Mouse (Mus musculus): ENCODE data around the gene Htr1f. TPM values are rescaled to one million over a fixed set of nuclear protein-coding genes. Genes with fewer than 3 reads are reported as not detected.

Gene Htr1f
- polyA plus RNA-seq (2015; fragmentation: Nextera tagmentation; extraction: Ambion mirVana) = 0.67 and 1.2 TPM in 2 replicates

DNA sequence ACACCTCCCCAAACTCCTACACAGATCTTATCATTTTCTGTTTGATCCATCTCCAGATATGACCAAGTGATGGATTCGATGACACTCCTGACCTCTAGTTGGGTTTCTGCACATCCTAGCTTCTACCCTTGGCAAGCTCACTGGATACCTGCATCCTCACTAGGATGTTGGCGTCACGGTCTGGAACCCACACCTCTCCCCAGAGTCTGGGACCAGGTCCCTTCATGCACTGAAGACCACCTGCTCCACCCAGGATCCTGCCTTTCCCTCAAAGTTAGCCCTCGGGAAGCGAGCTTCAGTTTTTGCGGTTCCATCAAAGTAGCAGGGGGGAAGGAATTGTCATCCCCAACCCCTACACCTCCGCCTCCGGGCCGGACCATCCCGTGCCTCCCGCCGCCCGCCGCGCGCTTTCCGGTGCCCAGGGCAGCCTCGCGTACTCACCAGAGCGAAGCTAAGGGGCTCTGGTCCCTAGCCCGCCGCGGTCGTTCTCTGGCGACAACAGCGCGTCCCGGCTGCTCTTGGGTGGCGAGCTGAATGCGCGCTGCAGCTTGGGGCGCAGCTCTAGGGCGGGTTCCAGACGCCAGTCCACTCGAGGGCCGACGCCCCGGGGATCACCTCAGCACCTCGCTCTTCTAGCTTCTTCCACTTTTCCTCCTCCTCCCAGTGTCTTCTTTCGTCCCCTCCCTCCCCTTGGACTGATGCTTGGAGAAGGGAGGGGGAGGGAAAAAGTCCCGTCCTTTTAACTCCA, at the start of gene Htr1f:
Gene Htr1f (minus strand): TSS at position 671 of the 748 bp plus-strand sequence.
- H3K4me1 ChIP-seq (replicated peaks; ENCODE audit: control insufficient read depth, insufficient read depth, low read length) = peaks cover 8% of the 10 kb centered on the region; the same call in 1 of the 2 replicates
- H3K36me3 ChIP-seq (ENCODE audit: control insufficient read depth, insufficient read depth) = no peaks in the 10 kb centered on the region
- H3K9ac ChIP-seq (replicated peaks; ENCODE audit: low read depth, low read length) = peak within 1 kb of the TSS; percentile 63
- H3K4me3 ChIP-seq (replicated peaks; ENCODE audit: low read length) = peak within 1 kb of the TSS; percentile 45
- no peaks in the 10 kb centered on the region for H3K27me3 ChIP-seq (replicated peaks; ENCODE audit: control insufficient read depth, insufficient read depth, low read length)
- ATAC-seq = peak; percentile 90
- peak within 1 kb of the TSS; percentile 72 for H3K4me2 ChIP-seq (ENCODE audit: low read length)
- H3K9me3 ChIP-seq (ENCODE audit: control insufficient read depth, low read length) = no peaks in the 10 kb centered on the region
- WGBS = 4% methylated on average over 40 of the region's 41 CpGs
- H3K27ac ChIP-seq (ENCODE audit: low read length) = no peak within 1 kb of the TSS

DNA sequence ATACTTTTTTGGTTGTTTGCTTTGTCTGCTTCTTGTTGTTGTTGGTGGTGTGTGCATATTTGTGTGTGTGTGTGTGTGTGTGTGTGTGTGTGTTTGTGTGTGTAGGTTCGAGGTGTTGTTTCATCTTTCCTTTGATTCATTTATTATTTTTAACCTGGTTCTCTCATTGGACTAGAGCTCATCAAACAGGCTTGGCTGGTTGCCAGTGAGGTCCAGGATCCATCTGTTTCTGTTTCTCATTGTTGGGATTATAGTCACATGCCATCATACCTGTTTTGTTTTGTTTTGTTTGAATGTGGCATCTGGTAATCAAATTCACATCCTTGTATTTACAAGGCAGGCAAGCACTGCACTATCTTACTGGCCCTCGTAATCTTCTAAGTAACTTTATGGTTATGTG, 34.1 kb upstream of the Htr1f start:
- H3K9me3 ChIP-seq (ENCODE audit: control insufficient read depth, low read length) = no peaks in the 10 kb centered on the region
- no peak overlapping the region for H3K27ac ChIP-seq (ENCODE audit: low read length)
- H3K4me2 ChIP-seq (ENCODE audit: low read length) = no peak overlapping the region
- no peaks in the 10 kb centered on the region for H3K4me1 ChIP-seq (replicated peaks; ENCODE audit: control insufficient read depth, insufficient read depth, low read length)
- 73% methylated on average over 2 of the region's 2 CpGs for WGBS
- no peaks in the 10 kb centered on the region for H3K36me3 ChIP-seq (ENCODE audit: control insufficient read depth, insufficient read depth)
- H3K4me3 ChIP-seq (replicated peaks; ENCODE audit: low read length) = no peak overlapping the region
- H3K9ac ChIP-seq (replicated peaks; ENCODE audit: low read depth, low read length) = no peak overlapping the region
- H3K27me3 ChIP-seq (replicated peaks; ENCODE audit: control insufficient read depth, insufficient read depth, low read length) = no peaks in the 10 kb centered on the region
- no peak for ATAC-seq

DNA sequence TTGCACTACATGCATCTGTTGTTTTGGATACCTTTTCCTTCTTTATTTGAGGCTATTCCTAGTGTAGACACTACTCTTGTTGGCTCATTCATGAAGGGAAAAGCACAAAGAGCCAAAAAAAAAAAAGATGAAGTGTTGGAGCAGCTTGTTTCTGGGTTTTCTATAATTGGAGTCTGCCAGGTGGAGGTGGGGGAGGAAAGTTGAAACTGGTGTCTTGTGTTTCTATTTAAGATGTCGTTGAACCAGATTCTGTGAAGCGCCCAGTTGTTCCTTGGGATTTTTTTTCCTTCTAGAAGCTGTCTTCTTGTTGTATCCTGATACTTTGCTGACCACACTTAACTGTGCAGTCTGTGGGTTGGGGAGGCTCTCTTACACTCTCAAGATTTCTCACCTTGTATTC, 23.7 kb upstream of the Htr1f start:
- H3K27me3 ChIP-seq (replicated peaks; ENCODE audit: control insufficient read depth, insufficient read depth, low read length) = no peaks in the 10 kb centered on the region
- no peak overlapping the region for H3K4me3 ChIP-seq (replicated peaks; ENCODE audit: low read length)
- H3K4me2 ChIP-seq (ENCODE audit: low read length) = no peak overlapping the region
- H3K4me1 ChIP-seq (replicated peaks; ENCODE audit: control insufficient read depth, insufficient read depth, low read length) = no peaks in the 10 kb centered on the region
- ATAC-seq = no peak
- no peaks in the 10 kb centered on the region for H3K36me3 ChIP-seq (ENCODE audit: control insufficient read depth, insufficient read depth)
- H3K9ac ChIP-seq (replicated peaks; ENCODE audit: low read depth, low read length) = no peak overlapping the region
- WGBS = 82% methylated on average over 2 of the region's 2 CpGs
- no peak overlapping the region for H3K27ac ChIP-seq (ENCODE audit: low read length)
- no peaks in the 10 kb centered on the region for H3K9me3 ChIP-seq (ENCODE audit: control insufficient read depth, low read length)

DNA sequence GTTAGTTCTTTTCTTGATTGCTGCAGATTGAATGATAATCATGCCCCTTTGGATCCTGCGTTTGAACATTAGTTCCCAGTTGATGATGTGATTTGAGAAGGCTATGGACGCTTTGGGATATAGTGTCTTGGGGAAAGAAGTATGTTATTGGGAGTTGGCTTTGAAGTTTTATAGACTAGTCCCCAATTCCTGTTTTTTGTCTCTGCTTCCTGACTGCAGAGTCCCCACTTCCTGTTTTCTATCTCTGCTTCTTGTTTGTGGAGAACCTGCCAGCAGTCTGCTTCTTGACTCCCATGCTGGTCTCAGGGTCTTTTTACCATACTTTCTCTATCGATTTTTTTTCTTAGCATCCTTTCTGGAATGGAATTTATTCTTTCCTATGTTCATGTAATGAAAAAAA, 22.2 kb upstream of the Htr1f start:
- Histone ChIP-seq H3K9ac (replicated peaks; ENCODE audit: low read depth, low read length) (no peak overlapping the region), H3K4me1 (replicated peaks; ENCODE audit: control insufficient read depth, insufficient read depth, low read length) (no peaks in the 10 kb centered on the region), H3K4me2 (ENCODE audit: low read length) (no peak overlapping the region), H3K36me3 (ENCODE audit: control insufficient read depth, insufficient read depth) (no peaks in the 10 kb centered on the region), H3K27me3 (replicated peaks; ENCODE audit: control insufficient read depth, insufficient read depth, low read length) (no peaks in the 10 kb centered on the region), H3K27ac (ENCODE audit: low read length) (no peak overlapping the region), H3K4me3 (replicated peaks; ENCODE audit: low read length) (no peak overlapping the region), H3K9me3 (ENCODE audit: control insufficient read depth, low read length) (no peaks in the 10 kb centered on the region)
- no peak for ATAC-seq
- WGBS = 93% methylated on average over 3 of the region's 3 CpGs

DNA sequence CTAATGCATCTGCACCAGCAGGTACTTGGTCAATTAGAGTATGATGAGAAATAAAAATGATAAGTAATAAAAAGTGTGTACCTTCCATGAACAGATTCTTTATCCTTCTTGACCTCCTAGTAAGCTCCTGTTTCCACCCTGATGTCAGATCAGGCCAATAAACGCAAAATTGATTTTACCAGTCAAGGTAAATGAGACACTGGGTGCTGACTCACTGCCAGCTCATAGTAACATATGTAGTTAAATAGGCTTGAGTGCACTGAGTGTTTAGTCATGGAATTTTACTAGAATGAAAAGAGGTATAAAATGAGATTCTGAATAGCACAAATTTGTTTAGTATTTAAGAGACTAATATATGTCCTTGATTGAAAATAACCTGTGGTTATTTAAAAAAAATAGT, 6.6 kb upstream of the Htr1f start:
- no peak for ATAC-seq
- Histone ChIP-seq H3K4me3 (replicated peaks; ENCODE audit: low read length) (no peak overlapping the region), H3K4me1 (replicated peaks; ENCODE audit: control insufficient read depth, insufficient read depth, low read length) (no peaks in the 10 kb centered on the region), H3K9ac (replicated peaks; ENCODE audit: low read depth, low read length) (no peak overlapping the region), H3K27me3 (replicated peaks; ENCODE audit: control insufficient read depth, insufficient read depth, low read length) (no peaks in the 10 kb centered on the region), H3K36me3 (ENCODE audit: control insufficient read depth, insufficient read depth) (no peaks in the 10 kb centered on the region), H3K27ac (ENCODE audit: low read length) (no peak overlapping the region), H3K9me3 (ENCODE audit: control insufficient read depth, low read length) (no peaks in the 10 kb centered on the region), H3K4me2 (ENCODE audit: low read length) (no peak overlapping the region)
- 92% methylated on average over 1 of the region's 1 CpGs for WGBS

DNA sequence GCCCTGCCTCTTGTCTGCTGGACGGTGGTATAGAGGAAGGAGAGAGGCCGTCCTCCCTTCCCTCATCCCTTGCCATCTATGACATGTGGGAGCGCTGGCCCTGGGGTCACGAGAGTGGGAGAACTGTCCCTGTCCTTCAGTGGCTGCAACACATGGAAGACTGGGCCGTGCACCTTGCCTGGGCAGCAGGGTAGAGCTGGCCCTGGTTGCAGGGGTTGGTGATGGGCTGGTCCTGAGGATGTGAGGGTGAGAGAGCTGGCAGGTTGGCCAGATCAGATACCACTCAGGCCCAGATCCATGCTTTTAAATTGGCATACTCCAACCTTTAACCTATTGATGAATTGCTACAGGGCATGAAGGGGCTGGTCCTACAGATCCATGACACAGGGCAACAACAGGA, 12.1 kb downstream of the Htr1f start:
- ATAC-seq = no peak
- no peak overlapping the region for H3K4me2 ChIP-seq (ENCODE audit: low read length)
- 89% methylated on average over 5 of the region's 5 CpGs for WGBS

DNA sequence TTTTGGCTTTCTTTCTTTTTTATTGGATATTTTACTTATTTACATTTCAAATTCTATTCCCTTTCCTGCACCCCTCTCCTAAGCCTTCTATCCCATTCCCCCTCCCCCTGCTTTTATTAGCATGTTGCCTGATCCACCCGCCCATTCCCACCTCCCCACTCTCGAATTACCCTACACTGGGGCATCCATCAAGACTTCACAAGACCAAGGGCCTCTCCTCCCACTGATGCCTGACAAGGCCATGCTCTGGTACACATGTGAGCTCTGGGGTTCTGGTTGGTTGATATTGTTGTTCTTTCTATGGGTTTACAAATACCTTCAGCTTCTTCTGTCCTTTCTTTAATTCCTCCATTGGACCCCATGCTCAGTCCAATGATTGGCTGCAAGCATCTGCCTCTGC, 22.2 kb downstream of the Htr1f start:
- 54% methylated on average over 2 of the region's 2 CpGs for WGBS
- no peak overlapping the region for H3K4me3 ChIP-seq (replicated peaks; ENCODE audit: low read length)
- no peaks in the 10 kb centered on the region for H3K9me3 ChIP-seq (ENCODE audit: control insufficient read depth, low read length)
- H3K27me3 ChIP-seq (replicated peaks; ENCODE audit: control insufficient read depth, insufficient read depth, low read length) = no peaks in the 10 kb centered on the region
- H3K36me3 ChIP-seq (ENCODE audit: control insufficient read depth, insufficient read depth) = no peaks in the 10 kb centered on the region
- H3K9ac ChIP-seq (replicated peaks; ENCODE audit: low read depth, low read length) = no peak overlapping the region
- no peak for ATAC-seq
- no peak overlapping the region for H3K4me2 ChIP-seq (ENCODE audit: low read length)
- no peak overlapping the region for H3K27ac ChIP-seq (ENCODE audit: low read length)
- H3K4me1 ChIP-seq (replicated peaks; ENCODE audit: control insufficient read depth, insufficient read depth, low read length) = no peaks in the 10 kb centered on the region

More for the DNA sequence above, 12.1 kb downstream of the Htr1f start:
- H3K9ac ChIP-seq (replicated peaks; ENCODE audit: low read depth, low read length) = no peak overlapping the region
- H3K27ac ChIP-seq (ENCODE audit: low read length) = no peak overlapping the region
- H3K9me3 ChIP-seq (ENCODE audit: control insufficient read depth, low read length) = no peaks in the 10 kb centered on the region
- no peaks in the 10 kb centered on the region for H3K27me3 ChIP-seq (replicated peaks; ENCODE audit: control insufficient read depth, insufficient read depth, low read length)
- no peak overlapping the region for H3K4me3 ChIP-seq (replicated peaks; ENCODE audit: low read length)
- no peaks in the 10 kb centered on the region for H3K36me3 ChIP-seq (ENCODE audit: control insufficient read depth, insufficient read depth)
- no peaks in the 10 kb centered on the region for H3K4me1 ChIP-seq (replicated peaks; ENCODE audit: control insufficient read depth, insufficient read depth, low read length)

DNA sequence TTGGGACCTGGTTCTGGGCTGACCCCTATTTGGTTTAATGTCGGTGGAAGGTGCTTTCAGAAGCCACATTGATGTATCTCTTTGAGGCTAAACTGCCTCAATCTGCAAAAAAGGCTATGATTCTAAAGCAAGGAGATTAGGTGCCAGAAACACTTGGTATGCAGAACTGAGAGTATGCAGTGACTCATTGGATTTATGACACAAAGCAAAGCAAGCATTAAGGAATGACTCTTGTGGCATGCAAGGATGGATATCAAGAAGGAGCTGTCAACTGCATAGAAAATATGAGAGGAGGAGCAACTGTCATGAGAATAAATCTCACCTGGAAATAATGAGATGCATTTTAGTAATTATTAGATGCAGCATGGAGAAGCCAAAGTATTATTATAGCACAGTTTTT, 35.8 kb downstream of the Htr1f start:
- no peak overlapping the region for H3K9ac ChIP-seq (replicated peaks; ENCODE audit: low read depth, low read length)
- no peak overlapping the region for H3K4me2 ChIP-seq (ENCODE audit: low read length)
- 84% methylated on average over 1 of the region's 1 CpGs for WGBS
- no peaks in the 10 kb centered on the region for H3K4me1 ChIP-seq (replicated peaks; ENCODE audit: control insufficient read depth, insufficient read depth, low read length)
- no peaks in the 10 kb centered on the region for H3K27me3 ChIP-seq (replicated peaks; ENCODE audit: control insufficient read depth, insufficient read depth, low read length)
- H3K9me3 ChIP-seq (ENCODE audit: control insufficient read depth, low read length) = no peaks in the 10 kb centered on the region
- H3K36me3 ChIP-seq (ENCODE audit: control insufficient read depth, insufficient read depth) = no peaks in the 10 kb centered on the region
- no peak overlapping the region for H3K4me3 ChIP-seq (replicated peaks; ENCODE audit: low read length)
- no peak for ATAC-seq
- no peak overlapping the region for H3K27ac ChIP-seq (ENCODE audit: low read length)

DNA sequence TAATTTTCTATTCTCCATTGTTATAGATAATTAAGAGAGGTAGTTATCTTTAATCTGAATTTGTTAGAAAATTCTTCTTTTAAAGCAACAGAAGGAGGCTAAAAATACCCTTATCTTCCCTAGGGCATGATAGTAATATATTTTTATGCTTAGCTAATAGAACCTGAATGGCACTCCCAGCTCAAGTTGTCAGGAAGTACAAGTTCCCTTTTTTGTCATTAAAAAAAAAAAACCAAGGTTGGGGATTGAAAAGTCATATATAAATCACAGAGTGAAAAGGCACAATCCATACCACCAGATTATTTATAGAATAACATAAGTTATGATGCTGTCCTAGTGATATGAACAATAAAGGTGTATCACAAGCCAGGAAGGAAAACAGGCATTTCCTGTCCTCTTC, 39.4 kb downstream of the Htr1f start:
- no peak overlapping the region for H3K4me2 ChIP-seq (ENCODE audit: low read length)
- no peak overlapping the region for H3K9ac ChIP-seq (replicated peaks; ENCODE audit: low read depth, low read length)
- no peak overlapping the region for H3K27ac ChIP-seq (ENCODE audit: low read length)
- no peaks in the 10 kb centered on the region for H3K9me3 ChIP-seq (ENCODE audit: control insufficient read depth, low read length)
- no peaks in the 10 kb centered on the region for H3K36me3 ChIP-seq (ENCODE audit: control insufficient read depth, insufficient read depth)
- no peak for ATAC-seq
- H3K27me3 ChIP-seq (replicated peaks; ENCODE audit: control insufficient read depth, insufficient read depth, low read length) = no peaks in the 10 kb centered on the region
- no peak overlapping the region for H3K4me3 ChIP-seq (replicated peaks; ENCODE audit: low read length)
- no peaks in the 10 kb centered on the region for H3K4me1 ChIP-seq (replicated peaks; ENCODE audit: control insufficient read depth, insufficient read depth, low read length)

Measured in forebrain, embryonic 16.5 days (tissue).